Mouse (Mus musculus): ENCODE data around the gene Spock1.

Spock1 gene

GRCm38 (mm10) chr13:57736060-57736459 is 172.1 kb downstream of the Spock1 start:
- in situ Hi-C loops (cut with MboI; ENCODE audit: low sequenced_read_pairs), result no loop called here

DNA sequence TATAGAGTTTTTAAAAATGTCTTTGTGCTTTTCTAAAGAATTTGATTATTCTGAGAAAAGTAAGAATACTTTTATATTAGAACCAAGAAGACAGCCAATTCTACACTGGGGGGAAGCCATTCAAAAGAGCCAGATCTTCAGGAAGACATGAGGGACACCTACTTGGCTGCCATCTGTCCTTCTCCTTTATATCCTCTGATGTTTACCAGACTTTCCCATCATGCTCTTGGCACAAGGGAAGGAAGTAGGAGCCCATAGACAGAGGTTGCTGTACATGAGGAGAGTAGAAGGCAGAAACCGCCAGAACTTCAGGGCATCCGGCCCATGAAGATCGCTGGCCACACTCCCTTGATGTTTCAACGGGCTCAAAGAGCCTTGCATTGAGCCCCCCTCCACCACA is 173.6 kb downstream of the Spock1 start:
- in situ Hi-C loops (cut with MboI; ENCODE audit: low sequenced_read_pairs), result no loop called here

DNA sequence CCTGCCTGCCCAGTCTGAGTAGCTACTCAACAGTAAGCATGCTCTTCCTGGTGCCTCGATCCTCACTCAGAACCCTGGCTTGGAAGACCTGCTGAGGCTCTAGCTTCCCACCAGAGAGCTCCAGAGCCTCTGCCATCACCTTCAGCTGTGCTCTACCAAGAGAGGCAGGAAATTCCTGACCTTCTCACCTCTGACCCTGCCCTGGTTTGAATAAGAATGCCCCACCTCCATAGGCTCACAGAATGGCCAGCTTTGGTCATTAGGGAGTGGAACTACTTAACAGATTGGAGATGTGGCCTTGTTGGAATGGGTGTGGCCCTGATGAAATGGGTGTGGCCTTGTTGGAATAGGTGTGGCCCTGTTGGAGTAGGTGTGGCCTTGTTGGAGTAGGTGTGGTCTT is 174.6 kb downstream of the Spock1 start:
- in situ Hi-C loops (cut with MboI; ENCODE audit: low sequenced_read_pairs), result no loop called here

DNA sequence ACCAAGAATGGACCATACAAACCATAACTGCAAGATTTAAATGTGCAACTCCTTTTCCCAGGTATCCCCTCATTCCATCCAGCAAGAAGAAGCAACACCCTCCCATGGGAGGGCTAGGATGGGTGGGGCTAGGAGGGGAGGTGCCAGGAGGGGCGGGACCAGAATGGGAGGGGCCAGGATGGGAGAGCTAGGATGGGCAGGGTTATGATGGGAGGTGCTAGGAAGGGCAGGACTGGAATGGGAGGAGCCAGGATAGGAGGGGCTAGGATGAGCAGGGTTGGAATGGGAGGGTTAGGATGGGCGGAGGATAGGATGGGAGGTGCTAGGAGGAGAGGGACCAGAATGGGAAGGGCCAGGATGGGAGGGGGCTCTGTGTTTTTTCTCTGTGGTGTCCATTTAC is 175.9 kb downstream of the Spock1 start:
- in situ Hi-C loops (cut with MboI; ENCODE audit: low sequenced_read_pairs), result no loop called here

- in situ Hi-C loops (cut with MboI; ENCODE audit: low sequenced_read_pairs), result no loop called here
Measured at GRCm38 (mm10) chr13:57727716-57728115, 180.4 kb downstream of the Spock1 start.

DNA sequence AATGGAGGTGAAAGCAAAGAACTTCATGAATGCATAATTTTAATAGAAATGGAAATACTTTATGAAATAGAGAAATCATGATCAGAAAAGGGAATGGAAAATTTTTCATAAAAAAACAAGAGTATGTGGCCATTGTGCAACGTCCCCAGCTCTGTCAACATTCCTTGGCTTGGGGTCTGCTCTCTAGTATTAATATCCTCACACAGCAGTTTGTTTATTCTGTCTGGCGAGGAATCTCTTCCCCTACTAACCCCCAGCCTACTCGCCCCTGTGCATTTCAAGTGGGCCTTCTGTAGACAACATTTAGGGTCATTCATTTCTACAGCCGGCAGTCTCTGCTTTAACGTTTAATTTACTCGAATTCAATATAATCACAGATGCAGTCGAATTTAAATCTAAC is 181.5 kb downstream of the Spock1 start:
- in situ Hi-C loops (cut with MboI; ENCODE audit: low sequenced_read_pairs), result no loop called here

DNA sequence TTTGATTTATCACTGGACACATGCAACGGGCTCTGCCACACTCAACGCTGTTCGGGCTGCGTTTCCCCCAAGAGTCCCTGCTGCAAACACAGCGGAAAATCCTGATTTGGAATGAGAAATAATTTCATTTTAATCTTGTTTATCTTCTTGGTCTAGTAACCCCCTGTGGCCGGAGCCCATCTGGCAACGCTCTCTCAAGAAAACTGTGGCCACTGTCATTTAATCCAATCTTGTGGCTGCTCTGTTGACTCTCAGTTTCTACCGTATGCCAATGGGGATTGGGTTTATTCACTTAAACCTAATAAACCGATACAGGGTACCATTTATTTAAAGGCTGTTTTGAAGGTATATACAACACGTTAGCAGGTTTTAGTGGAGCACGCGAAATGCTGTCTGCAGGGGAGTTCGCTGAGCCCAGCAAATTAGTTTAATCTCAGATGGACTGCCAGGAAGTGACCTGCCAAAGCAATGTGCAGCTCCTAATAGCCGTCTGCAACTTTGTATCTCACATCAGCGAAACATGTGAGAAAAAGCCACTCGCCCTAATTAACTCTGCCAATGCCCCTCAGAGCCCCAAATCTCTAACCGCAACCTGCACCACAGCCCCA is 185.7 kb downstream of the Spock1 start:
- in situ Hi-C loops (cut with MboI; ENCODE audit: low sequenced_read_pairs), result no loop called here

- in situ Hi-C loops (cut with MboI; ENCODE audit: low sequenced_read_pairs), result no loop called here
Measured at GRCm38 (mm10) chr13:57721524-57722279, 186.4 kb downstream of the Spock1 start.

DNA sequence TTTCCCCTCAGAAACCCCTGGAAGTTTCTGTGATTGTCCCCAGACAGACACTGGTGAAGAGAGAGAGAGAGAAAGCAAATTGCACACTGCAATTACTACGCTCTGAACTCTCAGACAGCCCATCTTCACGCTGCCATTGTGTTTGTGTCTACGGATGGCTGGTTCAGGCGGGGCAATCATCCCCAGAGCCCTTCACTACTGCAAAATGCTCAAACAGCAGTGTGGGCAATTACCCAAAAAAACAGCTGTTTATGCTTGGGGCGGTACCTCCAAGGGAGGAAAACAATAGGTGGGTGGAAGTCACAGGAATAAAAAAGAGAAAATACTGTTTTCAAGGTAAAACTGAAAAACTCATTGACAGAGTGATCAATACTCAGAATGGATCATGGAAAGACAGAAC is 190.0 kb downstream of the Spock1 start:
- in situ Hi-C loops (cut with MboI; ENCODE audit: low sequenced_read_pairs), result no loop called here

DNA sequence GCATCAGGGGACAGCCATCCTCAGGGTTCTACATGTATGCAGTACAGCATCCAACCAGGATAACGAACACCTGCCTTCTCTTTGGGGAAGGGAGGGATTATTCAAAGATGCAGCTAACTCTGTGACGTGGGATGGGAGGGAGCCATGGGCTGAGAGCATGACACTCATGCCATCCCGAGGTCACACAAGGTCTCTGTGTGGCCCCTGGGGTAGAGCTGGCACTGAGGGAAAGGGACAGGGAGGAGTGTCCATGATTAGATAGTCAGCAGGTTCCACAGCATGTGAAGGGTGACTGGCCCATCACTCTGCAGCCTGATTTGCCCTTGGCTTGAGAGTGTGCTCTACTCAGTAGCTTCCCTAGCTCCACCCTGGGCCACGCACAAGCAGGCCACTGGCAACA is 195.2 kb downstream of the Spock1 start:
- in situ Hi-C loops (cut with MboI; ENCODE audit: low sequenced_read_pairs), result no loop called here

DNA sequence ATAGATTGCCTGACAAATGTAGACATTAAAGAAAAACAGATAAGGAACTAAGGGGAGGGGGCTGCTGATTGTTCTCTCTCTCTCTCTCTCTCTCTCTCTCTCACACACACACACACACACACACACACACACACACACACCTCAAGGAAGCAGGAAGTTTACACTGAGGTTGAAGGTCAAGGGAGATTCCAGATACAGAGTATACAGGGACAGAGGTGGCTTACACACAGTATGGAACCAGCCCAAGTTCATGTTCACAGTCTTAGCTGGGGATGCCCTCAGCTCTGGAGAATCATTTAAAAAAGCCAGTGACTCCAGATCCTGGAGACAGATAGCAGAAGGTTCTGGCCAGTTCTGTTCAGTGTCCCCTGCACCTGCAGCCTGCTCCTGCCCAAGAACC is 199.7 kb downstream of the Spock1 start:
- in situ Hi-C loops (cut with MboI; ENCODE audit: low sequenced_read_pairs), result no loop called here

DNA sequence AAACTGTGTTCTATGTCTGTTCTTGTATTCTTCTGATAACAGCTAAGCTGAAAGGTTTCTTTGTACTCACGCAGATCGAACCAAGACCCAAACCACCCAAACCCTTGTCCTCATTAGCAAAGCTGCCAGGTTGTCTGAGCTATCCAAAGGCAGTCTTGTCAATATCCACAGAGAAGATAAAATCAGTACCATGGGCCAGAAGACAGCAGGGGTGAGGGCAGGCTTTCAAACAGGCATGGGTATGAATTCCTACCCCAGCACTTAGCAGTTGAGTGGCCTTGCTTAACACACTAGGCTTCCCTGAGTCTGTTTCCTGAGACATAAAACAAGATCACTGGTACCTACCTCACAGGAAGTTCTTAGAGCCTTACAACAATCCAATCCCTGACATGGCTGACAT is 205.2 kb downstream of the Spock1 start:
- in situ Hi-C loops (cut with MboI; ENCODE audit: low sequenced_read_pairs), result no loop called here

DNA sequence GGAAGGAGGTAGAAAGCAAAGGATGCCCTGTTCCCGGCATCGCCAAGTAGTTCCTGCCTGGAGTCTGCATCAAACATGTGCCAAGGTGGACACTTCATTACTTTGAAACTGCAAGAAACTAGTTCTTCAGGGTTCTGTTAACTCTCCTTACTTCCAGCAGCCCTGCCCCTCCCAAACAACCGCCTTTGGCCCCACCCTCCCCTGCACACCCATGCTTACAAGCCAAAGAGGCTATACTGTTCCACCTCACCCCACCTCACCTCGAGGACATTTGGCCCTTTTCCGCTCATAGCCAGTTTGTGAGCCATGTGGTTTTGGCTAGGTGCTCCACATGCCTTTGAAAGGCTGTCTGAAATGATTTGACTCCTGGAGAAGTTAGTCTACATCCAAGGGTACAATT is 211.4 kb downstream of the Spock1 start:
- in situ Hi-C loops (cut with MboI; ENCODE audit: low sequenced_read_pairs), result no loop called here

DNA sequence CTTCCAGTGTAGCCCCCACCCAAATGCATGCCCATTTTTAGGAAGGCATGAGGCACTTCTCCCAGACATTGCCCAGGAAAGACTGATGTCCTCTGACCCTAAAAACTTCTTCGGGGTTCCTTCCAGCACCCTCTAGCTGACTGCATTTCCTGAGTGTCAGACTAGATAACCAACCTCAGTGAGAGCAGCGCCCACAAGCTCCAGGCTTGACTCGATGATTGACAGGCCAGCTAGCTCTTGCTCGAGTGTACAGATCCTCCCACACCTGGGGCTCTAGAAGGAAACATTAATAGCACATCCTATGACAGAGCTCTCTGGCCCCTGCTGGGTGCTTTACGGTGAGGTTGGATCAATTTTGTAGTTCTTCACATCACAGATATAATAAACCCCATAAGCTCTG is 219.2 kb downstream of the Spock1 start:
- in situ Hi-C loops (cut with MboI; ENCODE audit: low sequenced_read_pairs), result no loop called here

- in situ Hi-C loops (cut with MboI; ENCODE audit: low sequenced_read_pairs), result no loop called here
Measured at GRCm38 (mm10) chr13:57686437-57686836, 221.7 kb downstream of the Spock1 start.

- in situ Hi-C loops (cut with MboI; ENCODE audit: low sequenced_read_pairs), result no loop called here
Measured at GRCm38 (mm10) chr13:57685201-57685600, 222.9 kb downstream of the Spock1 start.

GRCm38 (mm10) chr13:57679591-57679990 is 228.5 kb downstream of the Spock1 start:
- in situ Hi-C loops (cut with MboI; ENCODE audit: low sequenced_read_pairs), result no loop called here

GRCm38 (mm10) chr13:57676820-57677219 is 231.3 kb downstream of the Spock1 start:
- in situ Hi-C loops (cut with MboI; ENCODE audit: low sequenced_read_pairs), result no loop called here

DNA sequence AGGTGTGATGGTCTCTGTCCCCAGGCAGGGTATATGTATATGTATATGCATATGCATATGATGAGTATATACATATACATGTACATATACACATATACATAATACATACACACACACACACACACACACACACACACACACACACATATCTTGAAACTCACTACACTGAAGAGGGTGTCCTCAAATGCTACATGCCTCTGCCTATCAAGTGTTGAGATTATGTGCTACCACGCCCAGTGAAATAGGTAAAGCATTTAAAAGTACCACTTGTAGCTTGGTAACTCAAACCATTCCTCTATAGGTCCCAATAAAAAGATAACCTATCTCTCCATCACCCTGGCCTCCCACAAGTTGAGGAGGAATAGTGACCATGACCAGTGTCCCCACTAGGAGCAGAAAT is 234.7 kb downstream of the Spock1 start:
- in situ Hi-C loops (cut with MboI; ENCODE audit: low sequenced_read_pairs), result no loop called here

GRCm38 (mm10) chr13:57672762-57673161 is 235.4 kb downstream of the Spock1 start:
- in situ Hi-C loops (cut with MboI; ENCODE audit: low sequenced_read_pairs), result no loop called here

DNA sequence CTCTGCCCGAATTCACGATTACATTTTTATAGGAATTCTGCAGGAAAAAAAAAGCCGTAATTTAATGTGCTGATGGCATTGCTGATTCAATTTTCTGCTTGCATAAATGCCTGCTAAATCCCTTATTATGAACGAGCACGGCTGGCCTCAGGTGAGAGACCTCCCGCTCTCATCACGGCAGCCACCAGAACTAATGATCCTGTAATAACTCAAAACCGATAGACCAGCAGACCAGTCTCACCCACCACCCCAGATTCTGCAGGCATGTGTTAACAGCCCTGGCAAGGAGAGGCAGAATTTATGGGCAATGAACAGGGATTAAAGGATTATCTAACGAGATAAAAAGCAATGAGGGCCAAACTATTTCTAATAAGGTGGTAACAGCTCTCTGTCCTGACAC is 236.2 kb downstream of the Spock1 start:
- in situ Hi-C loops (cut with MboI; ENCODE audit: low sequenced_read_pairs), result no loop called here

GRCm38 (mm10) chr13:57671322-57671721 is 236.8 kb downstream of the Spock1 start:
- in situ Hi-C loops (cut with MboI; ENCODE audit: low sequenced_read_pairs), result no loop called here

- in situ Hi-C loops (cut with MboI; ENCODE audit: low sequenced_read_pairs), result no loop called here
Measured at GRCm38 (mm10) chr13:57667621-57668020, 240.5 kb downstream of the Spock1 start.
